In genomic region chrX:42522868-42523267, GRCm38 (mm10) we compare ENCODE assay signal across 24 mouse cellular contexts. TPM values are rescaled to one million over a fixed set of nuclear protein-coding genes. Genes with fewer than 3 reads are reported as not detected.
"Had no signal": no experiment of that assay in that cellular context is flagged by ENCODE, and none has a peak within 500 bp of the region (broad histone marks: within the 10 kb centered on the region; RNA-seq: fewer than 3 reads in every experiment).

No protein-coding gene starts in this region.

- H3K27ac ChIP-seq: neural tube, embryonic 13.5 days; neural tube, embryonic 15.5 days; stomach, embryonic 15.5 days; stomach, postnatal 0 days had no signal

- H3K4me2 ChIP-seq: neural tube, embryonic 13.5 days; neural tube, embryonic 15.5 days; stomach, embryonic 15.5 days had no signal

- DNase-seq: retina, postnatal 1 day; right cerebral cortex, adult 18-20 months; right cerebral cortex, postnatal 14 days; right cerebral cortex, postnatal 25 days; right cerebral cortex, postnatal 4 days; spleen, adult 18-20 months; thymus, adult 18-20 months; thymus, adult 2 months; thymus, postnatal 14 days; thymus, postnatal 25 days; thymus, postnatal 36 days; thymus, postnatal 4 days had no signal

- H3K9ac ChIP-seq: neural tube, embryonic 13.5 days; neural tube, embryonic 15.5 days; stomach, embryonic 15.5 days had no signal

- H3K4me3 ChIP-seq: neural tube, embryonic 13.5 days; neural tube, embryonic 15.5 days; stomach, embryonic 15.5 days had no signal

- H3K9me3 ChIP-seq: neural tube, embryonic 13.5 days; neural tube, embryonic 15.5 days; stomach, embryonic 15.5 days had no signal

- H3K27me3 ChIP-seq: neural tube, embryonic 13.5 days; neural tube, embryonic 15.5 days; stomach, embryonic 15.5 days had no signal

- H3K4me1 ChIP-seq: neural tube, embryonic 13.5 days; neural tube, embryonic 15.5 days; stomach, embryonic 15.5 days had no signal

- H3K36me3 ChIP-seq: neural tube, embryonic 13.5 days; neural tube, embryonic 15.5 days; stomach, embryonic 15.5 days had no signal

RNA-seq across cellular contexts. Expression of gene Sh2d1a, which starts 20.6 kb away (rescaled TPM):
- polyA plus RNA-seq: testis, adult 2 months had no signal

RNA-seq across cellular contexts. Expression of gene Tex13c2, which starts 33.4 kb away (rescaled TPM):
- total RNA-seq: neutrophil, adult 5-6 weeks had no signal
- polyA plus RNA-seq: neural tube, embryonic 13.5 days; neural tube, embryonic 14.5 days; neural tube, embryonic 15.5 days; small intestine, adult 2 months; stomach, embryonic 14.5 days; stomach, embryonic 15.5 days; stomach, embryonic 16.5 days; stomach, postnatal 0 days; thymus, postnatal 0 days; urinary bladder, adult 2 months had no signal
